Mouse (Mus musculus): ENCODE measurements around the gene Dlx4. TPM values are rescaled to one million over a fixed set of nuclear protein-coding genes. Genes with fewer than 3 reads are reported as not detected.

Gene Dlx4
- polyA plus RNA-seq, 1 experiment from 2014 or later, result 0.79 TPM

DNA sequence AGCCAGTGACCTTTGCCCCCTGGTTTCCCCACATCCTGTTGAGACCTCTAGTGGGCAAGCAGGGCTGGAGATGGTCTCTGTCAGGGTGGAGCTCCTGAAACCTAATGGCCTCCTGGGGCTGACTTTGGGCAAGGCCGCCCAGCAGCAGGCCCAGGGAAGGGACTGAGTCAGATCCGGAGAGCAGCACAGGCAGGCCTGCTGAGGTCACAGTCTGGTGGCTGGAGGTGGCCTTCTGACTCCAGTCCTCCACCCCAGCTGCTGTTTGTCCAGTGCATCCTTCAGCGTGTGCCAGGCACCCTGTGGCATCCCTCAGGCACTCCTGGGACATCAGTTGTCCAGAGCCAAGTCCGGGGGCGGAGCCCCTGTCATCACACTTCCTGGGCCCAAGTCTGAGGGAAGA lies 19.8 kb upstream of the Dlx4 start:
- Histone ChIP-seq H3K36me3 (ENCODE audit: insufficient read depth, low read length) (no peaks in the 10 kb centered on the region), H3K4me1 (ENCODE audit: insufficient read depth, low read depth, low read length) (no peaks in the 10 kb centered on the region), H3K4me2 (replicated peaks; ENCODE audit: low read depth, low read length) (no peak overlapping the region), H3K9ac (replicated peaks; ENCODE audit: low read depth) (no peak overlapping the region), H3K9me3 (ENCODE audit: low read length) (no peaks in the 10 kb centered on the region), H3K27me3 (replicated peaks; ENCODE audit: insufficient read depth, low read length) (no peaks in the 10 kb centered on the region), H3K4me3 (ENCODE audit: low read depth, low read length) (no peak overlapping the region), H3K27ac (ENCODE audit: low read length) (no peak overlapping the region)
- WGBS, result 74% methylated on average over 5 of the region's 5 CpGs
- no peak for ATAC-seq
- TF ChIP-seq CTCF (IDR thresholded peaks at IDR 0.05), result no peak
- no peak for TF ChIP-seq EP300 (IDR thresholded peaks at IDR 0.05)
- DNase-seq (ENCODE audit: low spot score), result no peak

GRCm38 (mm10) chr11:95161708-95162107 lies 15.6 kb upstream of the Dlx4 start:
- Histone ChIP-seq H3K9ac (replicated peaks; ENCODE audit: low read depth) (no peak overlapping the region), H3K4me2 (replicated peaks; ENCODE audit: low read depth, low read length) (no peak overlapping the region), H3K27me3 (replicated peaks; ENCODE audit: insufficient read depth, low read length) (no peaks in the 10 kb centered on the region), H3K4me3 (ENCODE audit: low read depth, low read length) (no peak overlapping the region), H3K36me3 (ENCODE audit: insufficient read depth, low read length) (no peaks in the 10 kb centered on the region), H3K4me1 (ENCODE audit: insufficient read depth, low read depth, low read length) (no peaks in the 10 kb centered on the region), H3K27ac (ENCODE audit: low read length) (no peak overlapping the region), H3K9me3 (ENCODE audit: low read length) (no peaks in the 10 kb centered on the region)
- WGBS, result 79% methylated on average over 4 of the region's 4 CpGs
- TF ChIP-seq EP300 (IDR thresholded peaks at IDR 0.05), result no peak
- no peak for TF ChIP-seq CTCF (IDR thresholded peaks at IDR 0.05)
- DNase-seq (ENCODE audit: low spot score) (no peak), ATAC-seq (no peak)

DNA sequence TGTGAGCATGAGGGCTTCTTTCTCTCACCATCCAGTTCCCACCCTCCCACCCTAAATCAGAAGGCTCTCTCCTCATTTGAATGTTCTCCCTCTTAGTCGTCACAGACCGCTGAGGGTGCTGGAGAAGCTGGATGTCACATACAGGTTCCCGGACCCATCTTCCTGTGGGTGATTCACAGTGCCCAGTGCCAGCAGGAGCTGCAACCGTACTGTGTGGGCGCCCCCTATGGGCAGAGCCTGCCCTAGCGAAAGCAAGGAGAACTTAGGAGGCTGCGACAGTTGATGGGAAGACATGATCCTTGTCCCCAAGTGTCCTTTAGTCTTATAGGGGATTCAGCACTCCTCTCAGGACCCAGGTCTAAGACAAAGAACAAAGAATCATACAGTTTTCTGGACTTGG lies 14.6 kb upstream of the Dlx4 start:
- Histone ChIP-seq H3K9me3 (ENCODE audit: low read length) (no peaks in the 10 kb centered on the region), H3K27ac (ENCODE audit: low read length) (no peak overlapping the region), H3K36me3 (ENCODE audit: insufficient read depth, low read length) (no peaks in the 10 kb centered on the region), H3K4me2 (replicated peaks; ENCODE audit: low read depth, low read length) (no peak overlapping the region), H3K9ac (replicated peaks; ENCODE audit: low read depth) (no peak overlapping the region), H3K4me1 (ENCODE audit: insufficient read depth, low read depth, low read length) (no peaks in the 10 kb centered on the region), H3K4me3 (ENCODE audit: low read depth, low read length) (no peak overlapping the region), H3K27me3 (replicated peaks; ENCODE audit: insufficient read depth, low read length) (no peaks in the 10 kb centered on the region)
- no peak for TF ChIP-seq EP300 (IDR thresholded peaks at IDR 0.05)
- TF ChIP-seq CTCF (IDR thresholded peaks at IDR 0.05), result peak; percentile 44
- DNase-seq (ENCODE audit: low spot score), result no peak
- ATAC-seq, result no peak
- WGBS, result 56% methylated on average over 7 of the region's 7 CpGs

DNA sequence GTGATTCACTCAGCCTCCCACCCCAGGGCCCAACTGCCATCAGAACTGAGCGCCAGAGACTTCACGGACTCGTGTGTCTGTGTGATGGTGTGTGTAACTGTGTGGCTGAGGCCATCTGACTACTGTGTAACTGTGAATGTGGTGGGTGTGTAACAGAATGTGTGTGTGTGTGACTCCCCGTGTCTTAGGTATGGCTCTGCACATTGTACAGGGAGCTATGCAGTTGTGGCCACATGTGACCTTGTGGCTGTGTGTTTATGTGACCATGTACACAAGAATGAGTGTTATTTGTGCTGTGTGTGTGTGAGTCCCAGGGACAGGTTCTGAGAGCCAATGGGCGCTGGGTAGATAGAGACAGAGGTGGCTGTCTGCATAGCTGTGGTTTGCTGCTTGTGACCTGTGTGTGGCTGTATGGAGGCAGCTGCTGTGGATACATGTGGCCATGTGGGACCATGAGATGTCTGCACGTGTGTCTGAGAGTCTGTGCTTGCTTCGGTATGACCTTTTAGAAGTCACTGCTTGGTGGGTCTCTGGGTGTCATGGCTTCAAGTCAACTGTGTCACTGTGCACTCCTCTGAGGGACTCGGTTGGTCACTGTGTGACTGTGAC lies 13.8 kb upstream of the Dlx4 start:
- H3K27me3 ChIP-seq (replicated peaks; ENCODE audit: insufficient read depth, low read length), result no peaks in the 10 kb centered on the region
- no peak overlapping the region for H3K4me3 ChIP-seq (ENCODE audit: low read depth, low read length)
- no peak overlapping the region for H3K9ac ChIP-seq (replicated peaks; ENCODE audit: low read depth)
- no peak for DNase-seq (ENCODE audit: low spot score)
- no peak overlapping the region for H3K27ac ChIP-seq (ENCODE audit: low read length)
- no peaks in the 10 kb centered on the region for H3K4me1 ChIP-seq (ENCODE audit: insufficient read depth, low read depth, low read length)
- TF ChIP-seq EP300 (IDR thresholded peaks at IDR 0.05) (no peak), CTCF (IDR thresholded peaks at IDR 0.05) (no peak)
- H3K4me2 ChIP-seq (replicated peaks; ENCODE audit: low read depth, low read length), result no peak overlapping the region
- no peaks in the 10 kb centered on the region for H3K9me3 ChIP-seq (ENCODE audit: low read length)
- no peaks in the 10 kb centered on the region for H3K36me3 ChIP-seq (ENCODE audit: insufficient read depth, low read length)
- 77% methylated on average over 8 of the region's 8 CpGs for WGBS
- ATAC-seq, result no peak

GRCm38 (mm10) chr11:95157872-95158271 lies 11.8 kb upstream of the Dlx4 start:
- WGBS, result 68% methylated on average over 5 of the region's 5 CpGs
- ATAC-seq, result no peak
- Histone ChIP-seq H3K9me3 (ENCODE audit: low read length) (no peaks in the 10 kb centered on the region), H3K27ac (ENCODE audit: low read length) (no peak overlapping the region), H3K4me1 (ENCODE audit: insufficient read depth, low read depth, low read length) (no peaks in the 10 kb centered on the region), H3K36me3 (ENCODE audit: insufficient read depth, low read length) (no peaks in the 10 kb centered on the region), H3K9ac (replicated peaks; ENCODE audit: low read depth) (no peak overlapping the region), H3K4me3 (ENCODE audit: low read depth, low read length) (no peak overlapping the region), H3K27me3 (replicated peaks; ENCODE audit: insufficient read depth, low read length) (no peaks in the 10 kb centered on the region; the same call in 1 of the 2 replicates), H3K4me2 (replicated peaks; ENCODE audit: low read depth, low read length) (no peak overlapping the region)
- no peak for DNase-seq (ENCODE audit: low spot score)
- TF ChIP-seq EP300 (IDR thresholded peaks at IDR 0.05) (no peak), CTCF (IDR thresholded peaks at IDR 0.05) (no peak)

DNA sequence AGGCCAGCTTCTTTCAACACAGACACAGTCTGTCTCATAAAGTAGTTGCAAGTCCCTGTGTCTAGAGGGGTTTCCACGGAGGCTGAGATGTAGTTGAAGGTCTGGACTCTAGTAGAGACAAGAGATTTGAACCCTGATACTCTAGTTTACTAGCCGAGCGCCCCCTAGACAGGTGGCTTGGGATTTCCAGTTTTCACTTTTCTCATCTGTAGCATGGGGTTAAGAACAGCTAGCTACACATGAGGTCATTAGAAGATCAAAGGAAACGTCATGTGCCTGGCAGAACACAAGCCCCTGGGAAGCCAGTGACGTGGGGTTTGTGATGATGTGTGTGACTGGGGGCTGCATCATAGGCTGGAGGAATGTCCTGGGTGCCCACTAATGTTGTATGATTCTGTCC lies 11.3 kb upstream of the Dlx4 start:
- no peaks in the 10 kb centered on the region for H3K9me3 ChIP-seq (ENCODE audit: low read length)
- no peak for TF ChIP-seq CTCF (IDR thresholded peaks at IDR 0.05)
- TF ChIP-seq EP300 (IDR thresholded peaks at IDR 0.05), result no peak
- H3K36me3 ChIP-seq (ENCODE audit: insufficient read depth, low read length), result no peaks in the 10 kb centered on the region
- H3K4me3 ChIP-seq (ENCODE audit: low read depth, low read length), result no peak overlapping the region
- H3K9ac ChIP-seq (replicated peaks; ENCODE audit: low read depth), result no peak overlapping the region
- no peak overlapping the region for H3K4me2 ChIP-seq (replicated peaks; ENCODE audit: low read depth, low read length)
- WGBS, result 49% methylated on average over 5 of the region's 5 CpGs
- DNase-seq (ENCODE audit: low spot score), result no peak
- no peak for ATAC-seq
- no peaks in the 10 kb centered on the region; the same call in 1 of the 2 replicates for H3K27me3 ChIP-seq (replicated peaks; ENCODE audit: insufficient read depth, low read length)
- H3K4me1 ChIP-seq (ENCODE audit: insufficient read depth, low read depth, low read length), result no peaks in the 10 kb centered on the region
- no peak overlapping the region for H3K27ac ChIP-seq (ENCODE audit: low read length)

DNA sequence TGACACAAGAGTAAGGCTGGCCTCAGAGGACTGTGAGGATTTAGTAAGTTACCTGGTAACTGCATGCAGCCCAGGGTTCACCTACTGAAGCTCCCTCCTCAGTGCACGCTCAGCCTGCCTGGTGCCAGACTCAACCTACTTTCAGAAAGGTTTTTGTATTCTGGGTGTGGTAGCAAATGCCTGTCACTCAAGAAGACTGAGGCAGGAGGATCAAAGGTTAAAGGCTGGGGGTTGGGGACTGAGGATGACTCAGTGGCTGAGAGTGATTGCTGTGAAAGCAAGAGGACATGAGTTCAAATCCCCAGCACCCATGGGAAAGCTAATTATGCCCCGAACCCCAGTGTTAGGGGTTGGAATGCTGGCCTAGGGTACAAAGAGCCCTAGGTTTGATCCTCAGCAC lies 9.4 kb upstream of the Dlx4 start:
- H3K27ac ChIP-seq (ENCODE audit: low read length), result no peak overlapping the region
- ATAC-seq (no peak), DNase-seq (ENCODE audit: low spot score) (no peak)
- peaks cover under 1% of the 10 kb centered on the region; the same call in 1 of the 2 replicates for H3K4me1 ChIP-seq (ENCODE audit: insufficient read depth, low read depth, low read length)
- WGBS, result 89% methylated on average over 2 of the region's 2 CpGs
- no peaks in the 10 kb centered on the region for H3K9me3 ChIP-seq (ENCODE audit: low read length)
- H3K9ac ChIP-seq (replicated peaks; ENCODE audit: low read depth), result no peak overlapping the region
- no peak overlapping the region for H3K4me2 ChIP-seq (replicated peaks; ENCODE audit: low read depth, low read length)
- no peaks in the 10 kb centered on the region for H3K36me3 ChIP-seq (ENCODE audit: insufficient read depth, low read length)
- H3K4me3 ChIP-seq (ENCODE audit: low read depth, low read length), result no peak overlapping the region
- TF ChIP-seq EP300 (IDR thresholded peaks at IDR 0.05), result no peak
- no peak for TF ChIP-seq CTCF (IDR thresholded peaks at IDR 0.05)
- H3K27me3 ChIP-seq (replicated peaks; ENCODE audit: insufficient read depth, low read length), result peaks cover 12% of the 10 kb centered on the region

Measured in lung, postnatal 0 days (tissue).